Mouse (Mus musculus): ENCODE measurements around the gene Nudt17.

DNA sequence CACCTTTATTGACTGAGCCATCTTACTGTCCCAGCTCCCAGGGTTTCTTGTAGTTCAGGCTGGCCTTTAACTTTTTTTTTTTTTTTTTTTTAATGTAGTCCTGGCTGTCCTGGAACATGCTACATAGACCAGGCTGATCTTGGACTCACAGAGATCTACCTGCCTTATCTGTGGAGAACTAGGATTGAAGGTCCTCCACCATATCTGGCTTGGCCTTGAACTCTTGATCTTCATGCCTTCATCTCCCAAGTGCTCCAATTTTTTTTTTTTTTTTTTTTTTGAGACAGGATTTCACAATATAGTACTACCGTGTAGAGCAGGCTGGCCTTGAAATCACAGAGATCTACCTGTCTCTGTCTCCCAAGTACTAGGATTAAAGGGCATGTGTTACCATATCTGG lies 14.8 kb downstream of the Nudt17 start:
- TF ChIP-seq POLR2A (IDR thresholded peaks at IDR 0.05; ENCODE audit: insufficient read depth, low read depth, low read length) (no peak), CTCF (IDR thresholded peaks at IDR 0.05; ENCODE audit: insufficient read depth, low read depth, low read length) (no peak)

All from olfactory bulb, adult 2 months (tissue).